Mouse (Mus musculus) lung, postnatal 0 days (tissue): ENCODE measurements around the gene Slc41a2. TPM values are rescaled to one million over a fixed set of nuclear protein-coding genes. Genes with fewer than 3 reads are reported as not detected.

Experiments used
- ATAC-seq: fragments of 200-750 bp; cut with Nextera tagmentation; 2 replicates; pipeline ENCODE4 v1.8.0; 2017; ENCODE audit warnings: moderate library complexity
- DNase-seq: peaks from one replicate; pipeline ENCODE4 v3.0.0-alpha.2; 2016; ENCODE audit warnings: low spot score
- H3K27ac ChIP-seq: fragments of 300-500 bp; sonication (generic); 2 replicates; pipeline ENCODE4 v1.5.1; 2014; ENCODE audit warnings: antibody characterized with exemption, mild to moderate bottlenecking, low read length, mixed read lengths
- H3K27me3 ChIP-seq: fragments of 300-500 bp; sonication (generic); replicated peaks from 2 replicates; pipeline ENCODE4 v1.6.1; 2014; ENCODE audit warnings: low read length, mixed read lengths; ENCODE audit not compliant: insufficient read depth
- H3K36me3 ChIP-seq: fragments of 300-500 bp; sonication (generic); 2 replicates; pipeline ENCODE4 v1.6.1; 2014; ENCODE audit warnings: low read length, mixed read lengths; ENCODE audit not compliant: insufficient read depth
- H3K4me1 ChIP-seq: fragments of 300-500 bp; sonication (generic); 2 replicates; pipeline ENCODE4 v1.6.1; 2014; ENCODE audit warnings: antibody characterized with exemption, low read depth, low read length, mixed read lengths; ENCODE audit not compliant: insufficient read depth
- H3K4me2 ChIP-seq: fragments of 300-500 bp; sonication (generic); replicated peaks from 2 replicates; pipeline ENCODE4 v1.6.1; 2014; ENCODE audit warnings: low read depth, mild to moderate bottlenecking, low read length, moderate library complexity, mixed read lengths
- H3K4me3 ChIP-seq: fragments of 300-500 bp; sonication (generic); 2 replicates; pipeline ENCODE4 v1.5.1; 2014; ENCODE audit warnings: low read depth, low read length
- H3K9ac ChIP-seq: fragments of 300-500 bp; sonication (generic); replicated peaks from 2 replicates; pipeline ENCODE4 v1.6.1; 2014; ENCODE audit warnings: low read depth, mild to moderate bottlenecking
- H3K9me3 ChIP-seq: fragments of 300-500 bp; sonication (generic); 2 replicates; pipeline ENCODE4 v1.6.1; 2016; ENCODE audit warnings: low read length, mixed read lengths
- CTCF ChIP-seq: IDR thresholded peaks from 2 replicates; pipeline ENCODE4 v1.5.1; 2016; ENCODE audit warnings: antibody characterized with exemption, mild to moderate bottlenecking
- EP300 ChIP-seq: IDR thresholded peaks from 2 replicates; pipeline ENCODE4 v1.6.1; 2016; ENCODE audit warnings: antibody characterized with exemption, mild to moderate bottlenecking, control low read depth
- WGBS: fragments of 180-500 bp; shearing (Covaris S2); extraction: QIAGEN DNeasy Blood & Tissue Kit; methylation state at CpG from one replicate; pipeline ENCODE4 v1.1.7; 2014; 5-methylcytosine and 5-hydroxymethylcytosine counted together
- polyA plus RNA-seq: library from polyadenylated mRNA; unstranded; fragments of >200 nt; fragmentation: Nextera tagmentation; extraction: Ambion mirVana; gene quantifications from 2 replicates; pipeline ENCODE4 v1.2.1, GENCODE M21; 2015

Gene Slc41a2
- polyA plus RNA-seq, 1 experiment from 2014 or later: 1.2 TPM

GRCm38 (mm10) chr10:83345693-83346358 lies 8.1 kb upstream of the Slc41a2 start:
- TF ChIP-seq EP300: no peak
- DNase-seq (no peak), ATAC-seq (no peak)
- Histone ChIP-seq H3K4me1 (no peaks in the 10 kb centered on the region), H3K4me2 (no peak overlapping the region), H3K9ac (no peak overlapping the region), H3K4me3 (no peak overlapping the region), H3K9me3 (no peaks in the 10 kb centered on the region), H3K27ac (no peak overlapping the region), H3K36me3 (no peaks in the 10 kb centered on the region), H3K27me3 (no peaks in the 10 kb centered on the region)
- WGBS: 54% methylated on average over 7 of the region's 7 CpGs

DNA sequence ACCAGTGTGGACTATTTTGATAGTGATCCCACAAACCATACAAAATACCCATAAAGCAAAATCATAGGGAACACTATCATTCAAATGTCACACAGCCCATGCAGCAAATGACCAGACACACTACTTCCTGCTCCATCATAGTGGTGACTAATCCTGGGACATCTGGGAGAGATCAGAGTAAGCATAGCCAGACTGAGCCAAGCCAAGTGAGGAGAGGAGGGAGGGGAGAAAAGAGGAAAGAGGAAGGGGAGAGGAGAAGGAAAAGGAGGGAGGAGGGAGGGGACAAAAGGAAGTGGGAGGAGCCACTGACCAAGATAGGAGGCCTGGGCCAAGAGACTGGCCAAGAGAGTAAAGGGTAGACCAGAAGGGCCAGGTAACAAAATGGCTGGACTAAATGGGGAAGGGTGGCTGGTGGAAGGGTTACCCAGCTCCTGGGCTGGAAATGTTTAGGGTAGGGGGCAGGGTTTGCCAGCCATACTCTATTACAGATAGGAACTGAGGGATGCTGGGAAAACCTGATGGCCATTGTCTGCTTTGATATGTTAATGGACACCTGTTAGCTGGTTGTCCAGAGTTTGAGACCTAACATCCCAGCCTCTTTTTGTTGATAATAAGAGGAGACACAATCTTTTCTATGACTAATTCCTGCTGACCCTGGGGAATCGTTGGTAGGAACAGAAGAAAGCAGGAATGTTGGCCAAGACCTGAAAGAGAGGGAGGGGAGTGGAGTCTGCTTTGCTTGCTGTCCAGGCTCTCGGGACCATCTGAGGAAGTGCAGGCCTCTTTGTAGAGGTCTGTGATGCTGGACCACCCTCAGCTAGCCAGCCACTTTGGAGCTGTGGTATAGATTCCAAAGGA lies 6.4 kb upstream of the Slc41a2 start:
- Histone ChIP-seq H3K4me3 (no peak overlapping the region), H3K27me3 (no peaks in the 10 kb centered on the region), H3K9ac (no peak overlapping the region), H3K4me1 (no peaks in the 10 kb centered on the region), H3K36me3 (no peaks in the 10 kb centered on the region), H3K27ac (no peak overlapping the region), H3K9me3 (no peaks in the 10 kb centered on the region), H3K4me2 (no peak overlapping the region)
- 57% methylated on average over 2 of the region's 2 CpGs for WGBS
- no peak for TF ChIP-seq EP300
- no peak for TF ChIP-seq CTCF
- DNase-seq: peak; percentile 22
- no peak for ATAC-seq

- no peak for TF ChIP-seq CTCF
- no peak for TF ChIP-seq EP300
- WGBS: 65% methylated on average over 5 of the region's 5 CpGs
- H3K36me3 ChIP-seq: no peaks in the 10 kb centered on the region
- H3K9me3 ChIP-seq: no peaks in the 10 kb centered on the region
- H3K27me3 ChIP-seq: peaks cover 4% of the 10 kb centered on the region; the same call in 1 of the 2 replicates
- DNase-seq: no peak
- no peak overlapping the region for H3K4me3 ChIP-seq
- H3K9ac ChIP-seq: no peak overlapping the region
- no peak overlapping the region for H3K4me2 ChIP-seq
- no peaks in the 10 kb centered on the region for H3K4me1 ChIP-seq
- H3K27ac ChIP-seq: no peak overlapping the region
- no peak for ATAC-seq
Measured at GRCm38 (mm10) chr10:83343171-83343570, 5.5 kb upstream of the Slc41a2 start.

- Histone ChIP-seq H3K27ac (no peak overlapping the region), H3K4me1 (no peaks in the 10 kb centered on the region), H3K9ac (no peak overlapping the region), H3K9me3 (no peaks in the 10 kb centered on the region), H3K4me2 (no peak overlapping the region), H3K4me3 (no peak overlapping the region), H3K27me3 (peaks cover 9% of the 10 kb centered on the region), H3K36me3 (no peaks in the 10 kb centered on the region)
- 34% methylated on average over 2 of the region's 2 CpGs for WGBS
- DNase-seq (no peak), ATAC-seq (no peak)
- TF ChIP-seq EP300 (no peak), CTCF (no peak)
Measured at GRCm38 (mm10) chr10:83341226-83341625, 3.5 kb upstream of the Slc41a2 start.

DNA sequence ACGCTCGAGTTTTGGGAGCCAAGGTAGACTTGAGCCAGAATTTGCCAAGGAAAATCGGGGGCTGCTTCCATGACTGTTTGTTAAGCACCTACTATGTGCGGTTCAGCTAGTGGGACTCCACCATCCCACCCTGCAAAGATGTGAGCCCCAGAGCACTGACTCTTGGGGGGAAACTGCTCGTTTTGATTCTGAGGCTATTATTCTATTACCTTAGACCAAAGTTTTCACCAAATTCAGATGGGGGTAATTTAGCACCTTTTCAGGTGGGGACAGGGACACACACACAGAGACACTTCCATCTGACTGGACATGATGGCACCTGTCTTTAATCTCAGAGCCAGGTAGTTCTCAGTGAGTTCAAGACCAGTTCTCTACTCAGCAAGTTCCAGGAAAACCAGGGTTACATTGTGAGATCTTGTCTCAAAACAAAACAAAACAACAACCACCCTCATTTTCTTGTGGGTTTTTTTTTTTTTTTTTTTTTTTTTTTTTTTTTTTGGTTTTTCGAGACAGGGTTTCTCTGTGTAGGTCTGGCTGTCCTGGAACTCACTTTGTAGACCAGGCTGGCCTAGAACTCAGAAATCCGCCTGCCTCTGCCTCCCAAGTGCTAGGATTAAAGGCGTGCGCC lies 403 bp upstream of the Slc41a2 start:
- Histone ChIP-seq H3K4me3 (peak overlapping the region; percentile 52), H3K4me2 (peak overlapping the region; percentile 93), H3K9ac (no peak overlapping the region), H3K36me3 (no peaks in the 10 kb centered on the region), H3K27ac (peak overlapping the region; percentile 32; the same call in 1 of the 2 replicates), H3K9me3 (no peaks in the 10 kb centered on the region), H3K4me1 (no peaks in the 10 kb centered on the region), H3K27me3 (peaks cover 9% of the 10 kb centered on the region)
- no peak for DNase-seq
- no peak for TF ChIP-seq CTCF
- no peak for TF ChIP-seq EP300
- 45% methylated on average over 7 of the region's 9 CpGs for WGBS
- ATAC-seq: no peak

DNA sequence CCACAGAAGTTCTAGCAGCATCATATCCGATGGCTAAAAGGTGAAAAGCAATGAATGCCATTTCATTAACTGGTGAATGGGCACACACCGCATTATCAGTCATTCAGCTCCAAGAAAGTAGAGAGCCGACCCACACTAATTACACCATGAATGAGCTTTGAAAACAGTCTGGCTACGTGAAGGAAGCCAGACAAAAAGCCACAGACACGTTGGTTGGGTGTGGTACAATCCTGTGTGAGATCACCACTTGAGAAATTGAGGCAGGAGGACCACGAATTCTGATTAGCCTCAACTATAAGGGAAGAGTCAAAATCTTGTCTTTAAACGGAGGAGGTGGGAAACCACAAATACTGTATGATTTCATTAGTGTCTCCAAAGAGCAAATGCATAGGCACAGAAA lies 1.3 kb downstream of the Slc41a2 start:
- 40% methylated on average over 7 of the region's 7 CpGs for WGBS
- Histone ChIP-seq H3K4me3 (no peak overlapping the region), H3K27me3 (peaks cover 9% of the 10 kb centered on the region), H3K4me2 (no peak overlapping the region), H3K27ac (no peak overlapping the region), H3K9me3 (no peaks in the 10 kb centered on the region), H3K9ac (no peak overlapping the region), H3K36me3 (no peaks in the 10 kb centered on the region), H3K4me1 (no peaks in the 10 kb centered on the region)
- TF ChIP-seq CTCF: no peak
- no peak for TF ChIP-seq EP300
- DNase-seq (no peak), ATAC-seq (no peak)
